In genomic region chr6:122544672-122545071, GRCm38 (mm10) we compare ENCODE assay signal across 1 mouse cellular context.
TF ChIP-seq lines count a peak whose summit lies in the region.

No protein-coding gene starts in this region.

TF ChIP-seq in CH12.LX, 34 proteins besides CTCF, POLR2A, EP300 and RAD21 (continued from another document):
- TF ChIP-seq CHD1 (IDR thresholded peaks at IDR 0.05; ENCODE audit: low read depth, low read length), result no peak
- TF ChIP-seq MEF2A (IDR thresholded peaks at IDR 0.05; ENCODE audit: borderline replicate concordance, low read depth, low read length), result no peak
- TF ChIP-seq HCFC1 (IDR thresholded peaks at IDR 0.05; ENCODE audit: low read depth, low read length), result no peak
- TF ChIP-seq ZC3H11A (IDR thresholded peaks at IDR 0.05; ENCODE audit: low read depth, low read length), result no peak
- no peak for TF ChIP-seq TBP (conservative IDR thresholded peaks at IDR 0.05; ENCODE audit: low read depth, low read length)
- no peak for TF ChIP-seq NELFE (IDR thresholded peaks at IDR 0.05; ENCODE audit: low read depth, low read length)
- no peak for TF ChIP-seq MAFK (IDR thresholded peaks at IDR 0.05; ENCODE audit: insufficient replicate concordance, low read length)
- TF ChIP-seq TCF12 (IDR thresholded peaks at IDR 0.05; ENCODE audit: low read depth, low read length), result no peak
- TF ChIP-seq ZKSCAN1 (IDR thresholded peaks at IDR 0.05; ENCODE audit: borderline replicate concordance, low read depth, low read length), result no peak
- TF ChIP-seq NRF1 (IDR thresholded peaks at IDR 0.05; ENCODE audit: low read depth, low read length), result no peak
- no peak for TF ChIP-seq CHD2 (IDR thresholded peaks at IDR 0.05; ENCODE audit: low read length)
